Mouse (Mus musculus) cerebral cortex, adult 2 months (tissue): ENCODE measurements around the gene Ptpn5.

Source experiments
- WGBS: fragments of 180-500 bp; shearing (Covaris S2); methylation state at CpG from one replicate; pipeline ENCODE4 v1.1.7; 2018; 5-methylcytosine and 5-hydroxymethylcytosine counted together

The Ptpn5 gene

DNA sequence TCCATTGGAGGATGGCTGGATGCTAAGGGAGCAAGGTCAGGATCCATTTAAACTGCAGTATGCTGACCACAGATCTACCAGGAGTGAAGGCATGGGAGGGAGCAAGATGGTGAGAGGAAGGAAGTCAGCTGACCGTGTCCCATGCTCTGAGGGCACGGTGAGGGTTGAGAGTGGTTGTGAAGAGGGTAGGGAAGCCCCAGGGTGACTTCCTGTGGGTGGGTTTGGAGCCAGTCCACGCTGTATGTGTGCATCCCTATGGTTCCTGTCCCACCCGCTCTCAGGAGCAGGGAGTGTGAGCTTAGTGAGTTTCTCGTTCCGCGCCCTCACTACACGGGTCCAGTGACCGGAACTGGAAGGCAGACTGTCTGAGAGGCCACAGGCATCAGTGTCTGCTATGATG, 77.7 kb downstream of the Ptpn5 start:
- WGBS, result 76% methylated on average over 9 of the region's 9 CpGs

DNA sequence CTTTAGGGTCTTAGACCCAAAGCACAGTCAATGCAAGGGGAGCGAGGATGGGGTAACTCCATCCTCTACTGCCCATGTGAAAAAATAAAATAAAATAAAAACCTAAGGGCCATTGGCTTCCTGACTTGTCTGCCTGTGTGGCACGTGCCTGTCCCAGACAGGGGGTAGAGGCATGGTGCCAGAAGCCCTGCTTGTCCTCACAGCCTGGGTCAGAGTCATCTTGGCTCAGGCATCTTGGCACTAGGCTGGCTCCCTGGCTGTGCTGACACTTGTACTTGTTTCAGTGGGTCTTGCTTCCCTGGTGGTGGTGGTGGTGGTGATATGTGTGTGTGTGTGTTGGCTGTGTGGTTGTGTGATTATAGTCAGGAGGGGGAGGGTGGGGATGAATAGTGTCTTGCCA, 78.8 kb downstream of the Ptpn5 start:
- WGBS, result 68% methylated on average over 2 of the region's 2 CpGs

DNA sequence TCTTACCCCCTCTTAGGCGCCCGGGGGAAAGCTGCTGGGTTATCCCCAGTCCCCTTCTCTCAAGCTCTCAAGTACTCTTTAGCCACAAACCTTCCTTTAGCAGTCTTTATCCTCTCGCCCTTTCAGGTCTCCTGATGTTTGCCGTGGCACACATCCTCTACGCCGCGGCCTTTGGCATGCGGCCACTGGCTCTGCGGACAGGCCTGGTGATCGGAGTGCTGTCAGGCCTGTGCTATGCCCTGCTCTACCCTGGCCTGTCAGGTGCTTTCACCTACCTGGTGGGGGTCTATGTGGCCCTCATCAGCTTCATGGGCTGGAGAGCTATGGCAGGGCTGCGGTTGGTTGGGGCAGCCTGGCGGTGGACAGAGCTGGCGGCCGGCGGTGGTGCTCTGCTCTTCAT, 80.2 kb downstream of the Ptpn5 start:
- 84% methylated on average over 15 of the region's 15 CpGs for WGBS

DNA sequence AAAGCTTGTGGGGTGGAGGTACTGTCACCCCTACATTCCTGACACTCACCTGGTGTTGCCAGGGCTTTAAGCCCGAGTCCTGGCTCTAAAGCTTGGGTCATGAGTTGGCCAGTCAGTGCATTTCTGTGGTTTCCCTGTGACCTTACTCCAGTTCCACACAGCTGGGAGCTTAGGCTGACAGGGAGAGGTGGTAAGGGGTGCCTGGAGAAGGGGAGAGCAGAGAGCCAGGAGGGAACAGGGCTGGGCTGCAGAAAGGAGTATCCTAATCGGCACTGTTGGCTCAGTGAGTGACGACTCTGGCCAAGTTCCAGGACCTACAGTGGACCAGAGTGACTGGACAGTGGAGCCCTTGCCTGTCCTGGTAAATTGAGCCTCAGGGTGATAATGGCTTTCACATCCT, 81.2 kb downstream of the Ptpn5 start:
- 23% methylated on average over 3 of the region's 3 CpGs for WGBS

DNA sequence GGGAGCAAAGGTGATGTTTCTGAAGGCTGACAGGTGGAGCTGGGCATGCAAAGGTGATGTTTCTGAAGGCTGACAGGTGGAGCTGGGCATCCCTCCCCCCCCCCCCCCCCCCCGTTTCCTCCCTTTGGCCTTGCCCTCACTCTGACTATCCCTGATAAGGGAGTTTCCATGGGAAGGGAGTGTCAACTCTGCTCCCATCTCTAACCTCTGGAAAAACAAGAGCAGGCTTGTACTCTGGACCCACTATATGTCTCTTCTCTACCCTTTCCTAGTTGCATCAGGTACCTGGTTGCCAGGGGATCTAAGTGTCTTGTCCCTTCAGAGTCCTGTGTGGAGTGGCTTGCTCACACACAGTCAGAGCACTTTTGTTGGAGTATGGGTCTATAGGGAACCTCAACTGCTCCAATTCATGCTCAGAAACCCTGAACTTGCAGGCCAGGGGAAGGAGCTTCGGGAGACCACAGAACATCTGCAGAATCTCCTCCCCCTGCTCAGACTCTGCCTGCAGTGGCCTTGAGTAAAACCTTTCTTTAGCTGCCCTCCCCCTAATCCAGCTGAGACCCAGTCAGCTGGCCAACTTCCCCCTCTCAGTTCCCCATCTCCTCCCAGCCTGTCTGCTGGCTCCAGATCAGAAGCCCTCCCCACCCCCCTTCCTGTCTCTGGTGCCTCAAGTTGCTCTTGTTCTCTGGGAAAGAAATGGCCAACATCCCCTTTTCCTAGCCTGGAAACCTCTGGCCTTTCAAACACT, 81.9 kb downstream of the Ptpn5 start:
- WGBS, result 4% methylated on average over 2 of the region's 2 CpGs

DNA sequence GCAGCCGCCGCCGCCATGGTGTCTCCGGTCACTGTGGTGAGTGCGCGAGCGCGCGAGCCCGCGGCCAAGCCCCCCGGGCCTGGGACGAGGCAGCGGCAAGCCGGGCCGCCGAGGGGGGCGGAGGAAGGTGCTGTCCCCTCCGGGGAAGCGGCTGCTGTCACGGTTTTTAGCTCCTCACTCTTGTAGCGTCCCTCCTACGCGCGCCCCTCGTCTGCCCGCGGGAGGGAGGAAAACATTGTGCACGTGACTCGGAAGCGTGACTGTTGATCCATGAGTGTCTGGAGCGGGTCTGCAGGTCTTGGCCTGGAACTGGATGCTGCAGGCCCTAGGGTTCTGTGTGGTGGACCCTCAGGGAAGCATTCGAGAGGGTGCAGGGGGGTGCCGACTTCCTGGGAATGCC, 82.7 kb downstream of the Ptpn5 start:
- WGBS, result under 1% methylated on average over 33 of the region's 34 CpGs

DNA sequence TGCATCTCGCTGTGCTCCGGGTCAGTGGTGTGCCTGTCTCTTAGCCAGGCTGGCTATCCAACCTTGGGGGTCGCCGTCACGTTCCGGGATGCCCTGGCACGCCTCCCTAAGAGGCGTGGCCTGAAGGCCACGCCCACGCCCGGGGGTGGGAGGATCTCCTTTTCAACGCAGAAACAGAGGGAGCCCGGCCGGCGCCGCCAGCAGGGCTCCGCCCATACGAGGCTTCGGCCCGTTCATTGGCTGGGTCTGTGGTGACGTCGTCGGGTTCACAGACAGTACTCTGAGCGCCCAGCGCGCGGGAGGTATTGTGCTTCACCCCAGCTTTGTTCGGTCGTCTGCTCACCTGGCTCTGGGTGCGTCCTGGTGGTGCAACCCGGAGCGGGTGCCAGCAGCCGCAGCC, 83.1 kb downstream of the Ptpn5 start, which contains the start of gene Tmem86a:
Gene Tmem86a, plus strand, starts transcription at position 236 of the 400 bp plus-strand sequence.
- under 1% methylated on average over 33 of the region's 33 CpGs for WGBS

DNA sequence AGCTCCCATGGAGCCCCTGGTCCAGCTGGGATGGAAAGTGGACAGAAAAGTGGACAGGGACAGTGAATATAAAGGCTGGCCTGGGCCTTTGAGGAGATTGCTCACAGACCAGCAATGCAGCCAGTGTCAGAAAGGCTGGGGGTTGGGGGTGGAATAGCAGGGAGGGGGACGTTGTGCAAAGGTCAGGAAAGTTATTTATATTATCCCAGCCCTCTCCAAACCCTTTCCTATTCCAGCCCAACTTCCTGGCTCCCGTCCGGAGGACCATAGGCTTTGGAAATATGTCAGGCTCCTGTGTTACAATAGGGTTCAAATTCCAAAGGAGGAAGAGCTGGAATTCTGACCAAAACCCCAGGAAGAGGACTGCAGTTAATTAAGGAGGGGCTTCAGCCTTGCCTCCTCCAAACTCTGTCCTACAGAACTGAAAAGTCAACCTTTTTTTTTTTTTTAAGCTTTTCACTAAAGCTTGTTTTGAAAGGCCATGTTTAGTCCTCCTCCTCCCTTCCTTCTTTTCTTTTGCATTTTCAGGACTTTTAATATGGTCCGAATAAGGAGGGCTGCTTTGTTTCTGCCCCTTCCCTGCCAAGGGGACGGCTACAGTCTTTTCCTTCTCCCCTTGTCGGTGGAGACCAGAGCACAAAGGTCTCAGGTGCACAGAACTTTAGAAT, 90.5 kb downstream of the Ptpn5 start:
- 58% methylated on average over 6 of the region's 6 CpGs for WGBS

DNA sequence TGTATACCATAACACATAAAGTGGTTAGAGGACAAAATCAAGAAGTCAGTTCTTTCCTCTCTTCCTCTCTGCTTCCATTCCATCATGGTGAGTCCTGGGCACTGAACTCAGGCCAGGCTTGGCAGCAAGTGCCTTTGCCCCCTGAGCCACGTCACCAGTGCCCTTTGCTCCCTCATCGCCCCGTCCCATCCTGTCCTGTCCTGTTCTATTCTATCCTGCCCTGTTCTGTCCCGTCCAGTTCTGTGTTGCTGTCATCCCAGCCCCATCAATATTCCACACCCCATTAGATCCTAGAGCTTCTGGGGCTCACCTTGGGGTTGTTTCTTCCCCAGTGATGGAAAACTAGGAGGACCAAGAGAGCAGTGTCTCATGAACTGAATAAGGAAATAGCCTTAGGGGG, 91.4 kb downstream of the Ptpn5 start:
- WGBS, result 95% methylated on average over 4 of the region's 4 CpGs

DNA sequence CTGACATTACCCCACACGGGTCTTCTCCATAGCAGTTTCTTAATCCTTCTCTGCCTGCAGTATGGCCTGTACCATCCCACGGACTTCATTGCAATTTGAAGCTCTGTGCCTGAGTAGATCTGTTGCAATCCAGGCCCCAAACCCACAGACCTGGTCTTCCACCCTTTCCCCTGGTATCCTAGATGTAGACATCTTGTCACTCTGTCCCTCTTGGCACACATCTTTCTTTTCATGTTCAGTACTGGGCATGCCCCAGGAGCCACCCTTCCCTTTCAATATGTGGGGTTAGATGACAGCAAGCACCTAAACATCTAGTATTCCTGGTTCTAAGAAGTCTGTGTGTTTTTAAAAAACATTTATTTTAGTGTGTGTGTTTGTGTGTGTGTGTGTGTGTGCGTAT, 91.8 kb downstream of the Ptpn5 start:
- WGBS, result 95% methylated on average over 3 of the region's 3 CpGs

DNA sequence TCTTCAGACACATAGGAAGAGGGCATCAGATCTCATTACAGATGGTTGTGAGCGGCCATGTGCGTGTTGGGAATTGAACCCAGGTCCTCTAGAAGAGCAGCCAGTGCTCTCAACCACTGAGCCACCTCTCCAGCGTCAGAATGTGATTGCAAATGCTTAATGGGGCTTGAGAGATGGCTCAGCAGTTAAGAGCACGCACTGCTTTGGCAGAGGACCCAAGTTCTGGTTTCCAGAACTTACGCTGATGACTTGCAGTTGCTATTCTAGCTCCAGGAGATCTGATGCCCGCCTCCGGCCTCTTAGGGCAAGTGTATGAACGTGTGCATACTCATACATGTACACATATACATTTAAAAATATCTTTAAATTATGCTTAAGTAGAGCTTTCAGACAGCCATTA, 98.1 kb downstream of the Ptpn5 start:
- WGBS, result 77% methylated on average over 8 of the region's 8 CpGs

DNA sequence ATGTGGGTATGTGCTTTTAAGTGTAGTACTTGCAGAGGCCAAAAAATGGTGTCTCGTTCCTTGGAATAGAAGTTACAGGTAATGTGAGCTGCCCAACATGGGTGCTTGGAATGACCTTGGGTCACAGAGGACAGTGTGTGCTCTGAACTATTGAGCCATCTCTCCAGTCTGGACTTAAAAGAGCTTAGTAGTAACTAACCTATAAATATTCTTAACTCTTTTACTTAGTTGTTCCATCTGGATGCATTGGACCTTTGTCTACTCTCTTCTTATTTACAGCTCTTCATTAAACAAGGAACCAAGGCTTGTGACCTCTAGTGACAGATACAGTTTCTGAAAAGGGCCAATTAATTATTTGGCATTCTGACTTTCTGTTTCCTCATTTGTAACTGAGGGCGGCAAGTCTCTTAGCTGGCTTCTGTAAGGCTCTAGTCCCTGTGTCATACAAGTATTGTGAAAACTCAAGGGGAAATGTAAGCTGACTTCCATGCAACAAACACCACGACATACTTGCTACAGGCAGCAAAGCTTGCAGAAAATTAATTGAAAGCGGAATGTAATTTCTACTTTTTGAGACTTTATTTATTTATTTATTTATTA, 98.6 kb downstream of the Ptpn5 start:
- WGBS, result 92% methylated on average over 4 of the region's 4 CpGs

DNA sequence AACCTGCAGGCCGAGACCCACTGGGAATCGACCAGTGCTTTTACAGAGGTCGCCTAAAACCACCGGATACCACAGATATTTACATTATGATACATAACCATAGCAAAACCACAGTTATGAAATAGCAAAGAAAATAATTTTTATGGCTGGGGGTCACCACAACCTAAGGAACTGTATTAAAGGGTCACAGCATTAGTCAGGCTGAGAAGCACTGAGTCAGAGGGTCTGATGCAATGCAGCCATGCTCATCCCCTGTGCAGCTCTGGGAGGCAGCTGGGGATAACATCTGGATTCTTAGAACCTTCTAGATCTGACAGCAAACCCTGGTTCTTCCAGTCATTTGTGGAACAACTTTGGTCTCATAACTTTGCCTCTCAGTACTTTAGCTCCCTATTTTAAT, 102.1 kb downstream of the Ptpn5 start:
- WGBS, result 88% methylated on average over 4 of the region's 4 CpGs

DNA sequence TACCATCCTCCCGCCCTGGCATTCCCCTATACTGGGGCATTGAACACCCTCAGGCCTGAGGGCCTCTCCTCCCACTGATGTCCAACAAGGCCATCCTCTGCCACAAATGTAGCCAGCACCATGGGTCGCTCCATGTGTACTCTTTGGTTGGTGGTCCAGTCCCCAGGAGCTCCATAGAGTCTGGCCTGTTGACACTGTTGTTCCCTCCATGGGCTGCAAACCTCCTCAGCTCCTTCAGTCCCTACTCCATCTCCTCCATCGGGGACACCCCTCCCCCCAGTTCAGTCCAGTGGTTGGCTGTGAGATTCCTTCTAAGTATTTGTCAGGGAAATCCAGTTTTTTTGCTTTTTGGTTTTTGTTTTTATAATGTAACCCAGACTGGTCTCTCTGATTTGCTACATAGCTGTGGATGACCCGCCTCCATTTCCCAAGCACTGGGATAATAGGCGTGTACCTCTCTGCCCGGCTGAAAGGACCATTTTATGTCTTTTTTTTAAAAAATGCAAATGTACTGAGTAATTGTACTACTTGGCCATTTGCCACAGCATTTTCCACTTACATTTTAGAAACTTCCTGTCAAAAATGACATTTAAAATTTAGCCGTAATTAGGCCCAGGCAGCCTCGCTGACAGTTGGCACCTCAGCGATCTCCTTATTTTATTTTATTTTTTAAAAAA, 102.8 kb downstream of the Ptpn5 start:
- WGBS, result 74% methylated on average over 9 of the region's 9 CpGs
